Mouse (Mus musculus): ENCODE results near the gene Traf2. TPM values are rescaled to one million over a fixed set of nuclear protein-coding genes. Genes with fewer than 3 reads are reported as not detected.

Gene Traf2
- polyA plus RNA-seq, 1 experiment, result 16.2 TPM

- H3K4me3 ChIP-seq (replicated peaks; ENCODE audit: extremely low read depth, low read depth, low read length), result no peak overlapping the region
- DNase-seq, result no peak
- 69% methylated on average over 2 of the region's 2 CpGs for WGBS
- H3K4me1 ChIP-seq (ENCODE audit: control insufficient read depth, insufficient read depth, low read length), result peaks cover 5% of the 10 kb centered on the region; the same call in 1 of the 2 replicates
- TF ChIP-seq CTCF (IDR thresholded peaks at IDR 0.05; ENCODE audit: insufficient read depth, low read length), result no peak
These were observed 13.0 kb downstream of the Traf2 start for GRCm38 (mm10) chr2:25533707-25534106.

- TF ChIP-seq POLR2A (IDR thresholded peaks at IDR 0.05; ENCODE audit: borderline replicate concordance, extremely low read depth, low read depth, low read length), result no peak
- Histone ChIP-seq H3K4me3 (replicated peaks; ENCODE audit: extremely low read depth, low read depth, low read length) (no peak overlapping the region), H3K4me1 (ENCODE audit: control insufficient read depth, insufficient read depth, low read length) (no peaks in the 10 kb centered on the region)
- 87% methylated on average over 9 of the region's 9 CpGs for WGBS
- no peak for DNase-seq
These were observed 20.0 kb downstream of the Traf2 start for GRCm38 (mm10) chr2:25526510-25527302.

GRCm38 (mm10) chr2:25509912-25510311 is 36.8 kb downstream of the Traf2 start:
- no peaks in the 10 kb centered on the region for H3K4me1 ChIP-seq (ENCODE audit: control insufficient read depth, insufficient read depth, low read length)
- TF ChIP-seq POLR2A (IDR thresholded peaks at IDR 0.05; ENCODE audit: borderline replicate concordance, extremely low read depth, low read depth, low read length) (no peak), CTCF (IDR thresholded peaks at IDR 0.05; ENCODE audit: insufficient read depth, low read length) (peak; percentile 53; the same call in 1 of the 2 replicates)
- no peak for DNase-seq
- H3K4me3 ChIP-seq (replicated peaks; ENCODE audit: extremely low read depth, low read depth, low read length), result no peak overlapping the region
- WGBS, result 51% methylated on average over 3 of the region's 3 CpGs

- H3K4me3 ChIP-seq (replicated peaks; ENCODE audit: extremely low read depth, low read depth, low read length), result no peak overlapping the region
- no peaks in the 10 kb centered on the region for H3K4me1 ChIP-seq (ENCODE audit: control insufficient read depth, insufficient read depth, low read length)
- TF ChIP-seq CTCF (IDR thresholded peaks at IDR 0.05; ENCODE audit: insufficient read depth, low read length) (peak; percentile 41; the same call in 1 of the 2 replicates), POLR2A (IDR thresholded peaks at IDR 0.05; ENCODE audit: borderline replicate concordance, extremely low read depth, low read depth, low read length) (no peak)
- DNase-seq, result no peak
- 38% methylated on average over 5 of the region's 5 CpGs for WGBS
These were observed 39.8 kb downstream of the Traf2 start for GRCm38 (mm10) chr2:25506964-25507363.

GRCm38 (mm10) chr2:25505860-25506259 is 40.9 kb downstream of the Traf2 start:
- over 99% methylated on average over 4 of the region's 4 CpGs for WGBS
- no peak for TF ChIP-seq CTCF (IDR thresholded peaks at IDR 0.05; ENCODE audit: insufficient read depth, low read length)
- TF ChIP-seq POLR2A (IDR thresholded peaks at IDR 0.05; ENCODE audit: borderline replicate concordance, extremely low read depth, low read depth, low read length), result no peak
- peaks cover 7% of the 10 kb centered on the region for H3K4me1 ChIP-seq (ENCODE audit: control insufficient read depth, insufficient read depth, low read length)
- no peak overlapping the region for H3K4me3 ChIP-seq (replicated peaks; ENCODE audit: extremely low read depth, low read depth, low read length)
- no peak for DNase-seq

- Histone ChIP-seq H3K4me1 (ENCODE audit: control insufficient read depth, insufficient read depth, low read length) (peaks cover 8% of the 10 kb centered on the region), H3K4me3 (replicated peaks; ENCODE audit: extremely low read depth, low read depth, low read length) (no peak overlapping the region)
- WGBS, result 88% methylated on average over 1 of the region's 1 CpGs
- DNase-seq, result no peak
- TF ChIP-seq CTCF (IDR thresholded peaks at IDR 0.05; ENCODE audit: insufficient read depth, low read length) (no peak), POLR2A (IDR thresholded peaks at IDR 0.05; ENCODE audit: borderline replicate concordance, extremely low read depth, low read depth, low read length) (no peak)
These were observed 41.7 kb downstream of the Traf2 start for GRCm38 (mm10) chr2:25505000-25505399.

- Histone ChIP-seq H3K4me1 (ENCODE audit: control insufficient read depth, insufficient read depth, low read length) (peaks cover 9% of the 10 kb centered on the region), H3K4me3 (replicated peaks; ENCODE audit: extremely low read depth, low read depth, low read length) (no peak overlapping the region)
- 89% methylated on average over 19 of the region's 19 CpGs for WGBS
- no peak for TF ChIP-seq POLR2A (IDR thresholded peaks at IDR 0.05; ENCODE audit: borderline replicate concordance, extremely low read depth, low read depth, low read length)
- TF ChIP-seq CTCF (IDR thresholded peaks at IDR 0.05; ENCODE audit: insufficient read depth, low read length), result no peak
- DNase-seq, result no peak
These were observed 42.2 kb downstream of the Traf2 start for GRCm38 (mm10) chr2:25504538-25504937.

GRCm38 (mm10) chr2:25502726-25503125 is 44.0 kb downstream of the Traf2 start:
- TF ChIP-seq POLR2A (IDR thresholded peaks at IDR 0.05; ENCODE audit: borderline replicate concordance, extremely low read depth, low read depth, low read length), result no peak
- no peak for TF ChIP-seq CTCF (IDR thresholded peaks at IDR 0.05; ENCODE audit: insufficient read depth, low read length)
- Histone ChIP-seq H3K4me3 (replicated peaks; ENCODE audit: extremely low read depth, low read depth, low read length) (no peak overlapping the region), H3K4me1 (ENCODE audit: control insufficient read depth, insufficient read depth, low read length) (peaks cover 9% of the 10 kb centered on the region)
- WGBS, result 82% methylated on average over 3 of the region's 3 CpGs
- no peak for DNase-seq

- DNase-seq, result no peak
- 69% methylated on average over 20 of the region's 20 CpGs for WGBS
- Histone ChIP-seq H3K4me3 (replicated peaks; ENCODE audit: extremely low read depth, low read depth, low read length) (peak within 1 kb of the TSS; percentile 81), H3K4me1 (ENCODE audit: control insufficient read depth, insufficient read depth, low read length) (peaks cover 9% of the 10 kb centered on the region)
- TF ChIP-seq CTCF (IDR thresholded peaks at IDR 0.05; ENCODE audit: insufficient read depth, low read length) (no peak), POLR2A (IDR thresholded peaks at IDR 0.05; ENCODE audit: borderline replicate concordance, extremely low read depth, low read depth, low read length) (no peak)
These were observed 44.9 kb downstream of the Traf2 start, which contains the start of gene C8g for GRCm38 (mm10) chr2:25501593-25502486. C8g (minus strand) TSS chr2:25501719.
